Mouse (Mus musculus) limb, embryonic 11.5 days (tissue): Measurements from ENCODE around the gene AI661453. TPM values are rescaled to one million over a fixed set of nuclear protein-coding genes. Genes with fewer than 3 reads are reported as not detected.
A peak's percentile ranks its signal among the peaks of the same experiment; 100 is the strongest.

Experiments
- ATAC-seq: fragments of 200-750 bp; cut with Nextera tagmentation; 2 replicates; pipeline ENCODE4 v1.8.0; 2017; ENCODE audit warnings: low read depth; ENCODE audit not compliant: insufficient number of reproducible peaks, low FRiP score, low TSS enrichment
- DNase-seq: peaks from one replicate; pipeline ENCODE4 v3.0.0-alpha.2; 2015; ENCODE audit warnings: low spot score
- H3K27ac ChIP-seq: fragments of 300-500 bp; sonication (generic); replicated peaks from 2 replicates; pipeline ENCODE4 v1.5.1; 2014; ENCODE audit warnings: low read depth, mild to moderate bottlenecking, low read length
- H3K27me3 ChIP-seq: fragments of 300-500 bp; sonication (generic); 2 replicates; pipeline ENCODE4 v1.6.1; 2014; ENCODE audit warnings: mild to moderate bottlenecking, low read length, mixed read lengths; ENCODE audit not compliant: control insufficient read depth, insufficient read depth
- H3K36me3 ChIP-seq: fragments of 300-500 bp; sonication (generic); 2 replicates; pipeline ENCODE4 v1.6.1; 2014; ENCODE audit warnings: mild to moderate bottlenecking, low read length, moderate library complexity, mixed read lengths; ENCODE audit not compliant: control insufficient read depth, insufficient read depth
- H3K4me1 ChIP-seq: fragments of 300-500 bp; sonication (generic); 2 replicates; pipeline ENCODE4 v1.6.1; 2014; ENCODE audit warnings: low read length, mixed read lengths; ENCODE audit not compliant: control insufficient read depth, insufficient read depth
- H3K4me2 ChIP-seq: fragments of 300-500 bp; sonication (generic); 2 replicates; pipeline ENCODE4 v1.6.1; 2014; ENCODE audit warnings: low read depth, mild to moderate bottlenecking, moderate library complexity; ENCODE audit not compliant: severe bottlenecking
- H3K4me3 ChIP-seq: fragments of 300-500 bp; sonication (generic); 2 replicates; pipeline ENCODE4 v1.5.1; 2014; ENCODE audit warnings: low read depth, low read length
- H3K9ac ChIP-seq: fragments of 300-500 bp; sonication (generic); 2 replicates; pipeline ENCODE4 v1.6.1; 2014; ENCODE audit warnings: mild to moderate bottlenecking, low read length
- H3K9me3 ChIP-seq: fragments of 300-500 bp; sonication (generic); 2 replicates; pipeline ENCODE4 v1.6.1; 2016; ENCODE audit warnings: low read length; ENCODE audit not compliant: control insufficient read depth
- WGBS: fragments of 180-500 bp; shearing (Covaris S2); extraction: QIAGEN DNeasy Blood & Tissue Kit; methylation state at CpG from one replicate; pipeline ENCODE4 v1.1.7; 2014; 5-methylcytosine and 5-hydroxymethylcytosine counted together
- polyA plus RNA-seq: library from polyadenylated mRNA; unstranded; fragments of >200 nt; fragmentation: Nextera tagmentation; extraction: Ambion mirVana; gene quantifications from 2 replicates; pipeline ENCODE4 v1.2.1, GENCODE M21; 2014

Gene AI661453
- polyA plus RNA-seq, 1 experiment from 2014 or later, result 0.41 TPM

GRCm38 (mm10) chr17:47473434-47473974 is 37.1 kb downstream of the AI661453 start:
- H3K27me3 ChIP-seq, result peaks cover 14% of the 10 kb centered on the region
- DNase-seq (peak; percentile 69), ATAC-seq (no peak)
- no peaks in the 10 kb centered on the region for H3K36me3 ChIP-seq
- no peak overlapping the region for H3K4me3 ChIP-seq
- H3K27ac ChIP-seq, result no peak overlapping the region
- H3K9me3 ChIP-seq, result no peaks in the 10 kb centered on the region
- no peak overlapping the region for H3K9ac ChIP-seq
- no peak overlapping the region for H3K4me2 ChIP-seq
- no peaks in the 10 kb centered on the region for H3K4me1 ChIP-seq
- WGBS, result 10% methylated on average over 8 of the region's 8 CpGs

GRCm38 (mm10) chr17:47474250-47474649 is 37.8 kb downstream of the AI661453 start:
- Histone ChIP-seq H3K4me3 (no peak overlapping the region), H3K9me3 (no peaks in the 10 kb centered on the region), H3K4me2 (no peak overlapping the region), H3K27me3 (peaks cover 6% of the 10 kb centered on the region), H3K4me1 (no peaks in the 10 kb centered on the region), H3K27ac (no peak overlapping the region), H3K9ac (no peak overlapping the region), H3K36me3 (no peaks in the 10 kb centered on the region)
- DNase-seq (no peak), ATAC-seq (no peak)
- 91% methylated on average over 4 of the region's 4 CpGs for WGBS

- no peak overlapping the region for H3K4me3 ChIP-seq
- H3K36me3 ChIP-seq, result no peaks in the 10 kb centered on the region
- H3K4me1 ChIP-seq, result no peaks in the 10 kb centered on the region
- 89% methylated on average over 4 of the region's 4 CpGs for WGBS
- DNase-seq, result no peak
- H3K9ac ChIP-seq, result no peak overlapping the region
- H3K27me3 ChIP-seq, result no peaks in the 10 kb centered on the region
- H3K9me3 ChIP-seq, result no peaks in the 10 kb centered on the region
- H3K27ac ChIP-seq, result no peak overlapping the region
- ATAC-seq, result no peak
- H3K4me2 ChIP-seq, result no peak overlapping the region
These were observed 38.8 kb downstream of the AI661453 start for GRCm38 (mm10) chr17:47475181-47475580.

GRCm38 (mm10) chr17:47475714-47476113 is 39.3 kb downstream of the AI661453 start:
- no peak for DNase-seq
- Histone ChIP-seq H3K4me3 (no peak overlapping the region), H3K27me3 (no peaks in the 10 kb centered on the region), H3K27ac (no peak overlapping the region), H3K4me2 (no peak overlapping the region), H3K9ac (no peak overlapping the region), H3K9me3 (no peaks in the 10 kb centered on the region), H3K4me1 (no peaks in the 10 kb centered on the region), H3K36me3 (no peaks in the 10 kb centered on the region)
- no peak for ATAC-seq
- WGBS, result 62% methylated on average over 3 of the region's 3 CpGs

- Histone ChIP-seq H3K4me3 (no peak overlapping the region), H3K36me3 (no peaks in the 10 kb centered on the region), H3K27ac (no peak overlapping the region), H3K4me2 (no peak overlapping the region), H3K9ac (no peak overlapping the region), H3K4me1 (peaks cover 4% of the 10 kb centered on the region; the same call in 1 of the 2 replicates), H3K27me3 (no peaks in the 10 kb centered on the region), H3K9me3 (no peaks in the 10 kb centered on the region)
- ATAC-seq (no peak), DNase-seq (no peak)
- 61% methylated on average over 3 of the region's 3 CpGs for WGBS
These were observed 43.5 kb downstream of the AI661453 start for GRCm38 (mm10) chr17:47479887-47480286.

GRCm38 (mm10) chr17:47482401-47482800 is 46.0 kb downstream of the AI661453 start:
- WGBS, result 40% methylated on average over 2 of the region's 2 CpGs
- DNase-seq, result peak; percentile 82
- H3K9ac ChIP-seq, result no peak overlapping the region
- no peak overlapping the region for H3K4me3 ChIP-seq
- H3K4me2 ChIP-seq, result no peak overlapping the region
- H3K4me1 ChIP-seq, result peaks cover 7% of the 10 kb centered on the region; the same call in 1 of the 2 replicates
- H3K27me3 ChIP-seq, result no peaks in the 10 kb centered on the region
- ATAC-seq, result no peak
- no peak overlapping the region for H3K27ac ChIP-seq
- H3K36me3 ChIP-seq, result no peaks in the 10 kb centered on the region
- H3K9me3 ChIP-seq, result no peaks in the 10 kb centered on the region

GRCm38 (mm10) chr17:47484241-47484921 is 48.0 kb downstream of the AI661453 start:
- peaks cover 7% of the 10 kb centered on the region; the same call in 1 of the 2 replicates for H3K4me1 ChIP-seq
- no peak overlapping the region for H3K4me2 ChIP-seq
- H3K27me3 ChIP-seq, result no peaks in the 10 kb centered on the region
- ATAC-seq (peak; percentile 46; the same call in 1 of the 2 replicates), DNase-seq (no peak)
- H3K36me3 ChIP-seq, result peaks cover 8% of the 10 kb centered on the region; the same call in 1 of the 2 replicates
- no peak overlapping the region for H3K4me3 ChIP-seq
- H3K27ac ChIP-seq, result 0 out of 2 replicates have a peak overlapping the region, but pooled peaks have one; percentile 14
- no peaks in the 10 kb centered on the region for H3K9me3 ChIP-seq
- WGBS, result 10% methylated on average over 1 of the region's 1 CpGs
- no peak overlapping the region; the same call in 1 of the 2 replicates for H3K9ac ChIP-seq

GRCm38 (mm10) chr17:47484993-47485392 is 48.6 kb downstream of the AI661453 start:
- 7% methylated on average over 3 of the region's 3 CpGs for WGBS
- Histone ChIP-seq H3K4me1 (peaks cover 7% of the 10 kb centered on the region; the same call in 1 of the 2 replicates), H3K4me2 (no peak overlapping the region), H3K9ac (no peak overlapping the region; the same call in 1 of the 2 replicates), H3K36me3 (peaks cover 8% of the 10 kb centered on the region; the same call in 1 of the 2 replicates), H3K9me3 (no peaks in the 10 kb centered on the region), H3K27me3 (no peaks in the 10 kb centered on the region), H3K4me3 (no peak overlapping the region), H3K27ac (0 out of 2 replicates have a peak overlapping the region, but pooled peaks have one; percentile 14)
- DNase-seq (no peak), ATAC-seq (no peak)
